Mouse (Mus musculus) bone marrow macrophage, adult 2 months (primary cell): ENCODE data around the gene Faf1.

ENCODE experiments used
- CTCF ChIP-seq: IDR thresholded peaks from 2 replicates; pipeline ENCODE4 v1.5.1; 2012; ENCODE audit warnings: low read depth, mild to moderate bottlenecking, low read length, moderate library complexity
- POLR2A ChIP-seq: IDR thresholded peaks from 2 replicates; pipeline ENCODE4 v1.6.1; 2012; ENCODE audit warnings: mild to moderate bottlenecking, low read depth, low read length, borderline replicate concordance

DNA sequence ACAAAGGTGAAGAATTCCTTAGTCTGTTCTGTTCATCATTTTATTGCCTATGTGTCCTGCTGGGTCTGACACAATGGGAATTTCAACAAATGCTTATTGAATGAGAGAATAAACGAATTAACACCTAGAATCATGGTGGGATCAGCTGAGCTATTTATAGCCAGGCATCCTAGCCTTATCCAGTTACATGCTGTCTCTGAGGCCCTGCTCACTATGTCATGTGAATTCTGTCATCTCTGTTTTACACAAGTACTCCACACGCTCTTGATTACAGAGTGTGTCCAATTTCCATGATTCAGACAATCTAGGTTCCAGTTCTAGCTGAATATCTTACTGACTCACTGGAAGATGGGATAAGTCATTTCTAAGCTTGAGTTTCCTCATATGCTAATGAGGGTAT, 183.9 kb downstream of the Faf1 start:
- no peak for TF ChIP-seq POLR2A
- TF ChIP-seq CTCF, result no peak
